Mouse (Mus musculus): ENCODE measurements at regions not wholly inside any gene's neighbourhood (a gene's known extent, or its start where the extent isn't known, plus 50 kb on each side); places are given as distances from the start of the nearest gene placed in this dataset.

DNA sequence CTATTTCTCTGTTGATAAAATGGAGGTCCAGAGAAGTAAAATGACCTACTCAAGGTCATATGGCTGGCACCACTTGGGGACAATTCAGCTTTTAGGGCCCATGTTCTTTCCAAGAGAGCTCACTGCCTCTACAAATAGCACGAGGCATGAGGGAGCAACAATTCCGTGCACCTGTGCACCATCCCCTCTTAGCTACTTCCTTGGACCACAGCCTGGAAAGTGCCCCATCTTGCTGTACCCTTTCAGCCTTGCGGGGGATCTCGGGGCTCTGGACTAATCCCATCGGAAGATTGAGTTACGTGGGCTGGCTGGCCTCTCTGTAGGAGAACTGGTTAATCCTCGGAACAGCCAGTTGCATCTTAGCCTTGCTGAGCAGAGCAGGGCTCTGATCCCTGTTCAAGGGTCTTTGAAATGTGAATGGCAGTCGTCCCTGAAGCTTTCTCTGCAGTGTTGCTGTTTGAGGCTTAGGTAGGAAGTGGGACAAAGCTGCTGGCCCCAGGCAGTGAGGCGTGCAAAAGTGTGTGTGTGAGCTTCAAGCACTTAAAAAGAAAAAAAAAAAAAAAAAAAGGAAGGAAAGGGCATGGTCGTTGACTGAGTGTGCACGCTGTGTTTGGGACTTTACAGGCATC lies 133.8 kb downstream of the Plpp3 start:
- TF ChIP-seq CTCF (IDR thresholded peaks at IDR 0.05; ENCODE audit: low read depth), result no peak
- no peak for TF ChIP-seq EP300 (optimal IDR thresholded peaks at IDR 0.05)

Measured in stomach, postnatal 0 days (tissue).